Mouse (Mus musculus) monocyte, adult 5-6 weeks (primary cell): ENCODE results near the gene Sh3kbp1. TPM values are rescaled to one million over a fixed set of nuclear protein-coding genes. Genes with fewer than 3 reads are reported as not detected.
"Not testable (repeated sequence)": the region's sequence is repeated elsewhere in the genome, so short reads cannot be mapped to it uniquely, and the experiment has no call there.

Source experiments
- ATAC-seq: fragments of 153-309, 156-312 bp; replicated peaks from 2 replicates; pipeline ENCODE4 v1.8.0; 2017; ENCODE audit warnings: mild to moderate bottlenecking; ENCODE audit not compliant: low TSS enrichment, insufficient number of reproducible peaks, severe bottlenecking, poor library complexity, low FRiP score
- total RNA-seq: library from RNA; stranded (forward); fragments of 200-1000, 200-491, 200-594 nt; gene quantifications from 3 replicates; pipeline ENCODE4 v1.2.3, GENCODE M21; 2017

The Sh3kbp1 gene
- total RNA-seq = 169 to 178 TPM (median 177 TPM) in 3 replicates

DNA sequence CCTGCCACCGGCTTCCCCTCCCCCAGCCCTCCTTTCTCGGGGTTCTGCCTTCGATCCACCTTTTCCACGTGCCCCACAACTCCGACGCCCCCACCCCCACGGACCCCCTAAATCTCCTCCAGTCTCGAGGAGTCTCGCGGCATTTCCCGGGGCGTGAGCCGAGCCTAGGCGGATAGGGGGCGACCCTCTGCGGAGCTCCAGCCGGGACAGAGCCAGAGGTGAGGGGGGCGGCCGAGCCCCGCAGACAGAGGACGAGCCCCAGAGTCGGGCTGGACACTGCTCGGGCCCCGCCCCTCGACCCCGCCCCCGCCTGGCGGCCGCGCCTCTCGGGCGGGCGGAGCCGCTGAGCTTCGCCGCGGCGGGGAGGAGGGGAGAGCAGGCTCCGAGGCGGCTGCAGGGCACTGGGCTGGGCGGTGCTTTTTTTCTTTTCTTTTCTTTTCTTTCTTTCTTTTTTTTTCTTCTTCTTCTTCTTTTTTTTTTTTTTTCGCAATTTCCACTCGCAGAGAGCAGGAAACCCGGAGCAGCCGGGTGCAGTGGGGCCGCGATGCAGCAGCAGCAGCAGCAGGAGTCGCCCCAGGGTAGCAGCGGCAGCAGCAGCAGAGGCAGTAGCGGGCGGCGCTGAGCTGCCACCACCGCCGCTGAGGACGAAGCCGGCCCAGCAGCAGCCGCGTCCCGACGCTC is at the start of gene Sh3kbp1:
Gene Sh3kbp1 (plus strand): TSS at position 366 of the 681 bp plus-strand sequence.
- peak; percentile 62 for ATAC-seq

DNA sequence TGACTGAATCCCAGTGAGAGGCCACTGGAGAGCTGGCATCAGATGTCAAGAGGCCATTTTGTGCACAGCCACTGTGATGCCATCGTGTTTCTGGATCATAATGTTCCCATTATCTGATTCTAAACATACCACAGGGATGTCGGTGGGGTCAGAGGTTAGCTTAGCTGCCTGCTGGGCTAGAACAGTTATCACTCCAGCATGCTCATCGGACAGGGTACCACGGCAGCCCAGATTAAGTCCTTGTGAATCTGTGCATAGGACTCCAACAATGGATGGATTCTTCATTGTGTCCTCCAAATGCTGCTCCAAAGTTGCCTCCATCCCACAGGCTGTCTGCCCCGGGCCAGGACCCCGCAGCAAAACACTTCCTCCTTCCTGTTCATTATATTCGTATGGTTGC is 42.3 kb upstream of the Sh3kbp1 start:
- ATAC-seq = not testable (repeated sequence)

DNA sequence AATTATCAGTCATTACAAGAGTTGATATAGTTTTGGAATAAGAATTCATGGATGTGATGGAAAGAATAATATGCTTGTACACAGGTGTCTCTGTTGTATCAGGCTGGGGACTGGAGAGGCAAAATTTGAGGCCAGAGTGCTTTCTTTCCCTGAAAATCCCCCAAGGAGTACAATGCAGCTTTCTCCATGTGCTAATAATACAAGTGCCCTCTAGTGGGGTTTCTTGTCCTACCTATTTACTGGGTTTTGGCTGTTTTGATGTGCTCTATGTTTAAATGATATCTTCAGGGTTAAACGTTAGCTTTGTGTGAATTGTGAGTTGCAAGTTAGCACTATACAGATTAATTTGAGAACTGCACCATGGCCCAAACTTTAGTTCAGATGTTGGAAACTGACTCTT is 35.4 kb upstream of the Sh3kbp1 start:
- no peak for ATAC-seq

DNA sequence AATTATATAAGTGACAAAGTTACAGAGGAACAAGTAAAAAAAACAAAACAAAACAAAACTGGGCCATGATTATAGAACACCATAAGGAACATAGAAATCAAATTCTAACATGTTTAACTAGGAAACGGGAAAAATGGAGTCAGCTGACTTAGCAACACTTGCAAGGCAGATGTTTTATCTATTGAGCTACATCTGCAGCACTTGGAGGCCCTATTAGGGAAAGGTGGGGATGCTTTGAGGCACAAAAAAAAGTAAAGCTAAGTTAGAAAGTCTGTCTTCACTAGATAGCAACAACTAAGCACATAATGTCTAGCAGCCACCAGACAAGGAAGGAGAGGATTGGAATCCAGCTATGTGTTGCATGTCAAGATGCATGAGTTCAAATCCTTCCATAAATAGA is 29.6 kb upstream of the Sh3kbp1 start:
- ATAC-seq = no peak

DNA sequence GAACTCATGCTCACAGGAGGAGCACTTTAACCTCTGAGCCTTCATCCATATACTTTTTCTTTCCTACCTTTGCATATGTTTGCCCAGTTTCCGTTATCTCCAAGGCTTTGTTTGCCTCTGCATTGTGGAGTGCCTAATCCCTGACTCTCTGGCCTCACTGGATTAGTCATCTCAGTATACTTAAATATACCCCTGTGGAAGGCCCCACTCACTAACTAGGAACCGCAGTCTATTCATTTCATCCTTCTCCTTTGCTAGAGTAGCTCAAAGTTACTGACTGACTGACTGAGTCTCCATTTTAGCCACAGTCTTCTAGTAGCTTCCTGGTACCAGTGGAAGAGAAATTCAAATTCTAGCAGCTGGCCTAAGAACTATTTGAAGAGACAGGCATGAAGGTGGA is 22.2 kb upstream of the Sh3kbp1 start:
- no peak for ATAC-seq

DNA sequence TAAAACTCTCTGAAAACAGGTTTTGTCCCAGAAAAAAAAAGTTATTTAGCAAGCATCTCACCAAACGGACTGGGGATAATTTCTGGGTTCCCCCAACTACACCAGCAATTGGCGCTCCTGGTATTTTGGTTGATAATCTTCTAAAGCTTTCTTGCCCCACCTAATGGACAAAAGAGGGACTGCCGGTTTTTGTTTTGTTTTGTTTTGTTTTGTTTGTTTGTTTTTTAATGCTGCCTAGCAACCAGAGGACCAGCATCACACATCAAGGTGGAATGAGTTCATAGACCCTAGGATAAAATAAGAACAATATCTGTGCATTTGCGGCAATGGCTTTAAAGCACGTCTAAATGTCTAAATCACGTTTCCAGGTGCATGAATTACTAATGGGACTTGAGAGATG is 20.1 kb upstream of the Sh3kbp1 start:
- ATAC-seq = no peak

DNA sequence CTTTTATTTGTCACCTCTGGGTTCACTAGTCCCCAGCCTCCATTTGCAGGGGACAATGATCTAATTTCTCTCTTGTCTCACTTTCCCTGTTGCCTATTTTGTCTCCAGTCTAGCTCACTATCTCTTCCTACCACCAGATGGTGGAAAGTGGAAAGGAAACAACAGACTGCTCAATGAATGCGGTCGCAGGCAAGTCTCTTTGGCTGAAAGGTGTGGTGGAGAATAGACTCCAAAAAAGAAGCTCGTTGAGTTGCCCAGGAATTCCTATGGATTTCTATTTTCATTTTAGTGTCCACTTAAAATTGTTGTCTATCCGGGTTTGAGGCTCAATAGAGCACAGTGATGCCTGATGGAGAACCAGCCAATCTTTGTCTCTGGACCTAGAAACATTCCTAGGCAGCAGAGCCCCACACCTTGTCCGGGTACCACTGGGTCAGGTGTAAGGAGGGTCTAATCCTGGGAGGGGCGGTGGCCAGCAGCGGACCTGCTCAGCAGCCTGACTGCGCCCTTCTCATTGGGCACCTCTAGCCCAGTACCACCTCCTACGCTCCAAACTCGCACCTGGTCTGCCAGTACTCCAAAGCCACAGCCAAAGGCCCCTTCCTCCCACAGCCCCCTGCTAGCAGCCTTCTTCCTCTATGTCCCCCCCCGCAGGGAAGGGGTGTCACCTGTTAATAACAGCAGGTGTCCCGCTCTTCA is 715 bp upstream of the Sh3kbp1 start:
- ATAC-seq = no peak

DNA sequence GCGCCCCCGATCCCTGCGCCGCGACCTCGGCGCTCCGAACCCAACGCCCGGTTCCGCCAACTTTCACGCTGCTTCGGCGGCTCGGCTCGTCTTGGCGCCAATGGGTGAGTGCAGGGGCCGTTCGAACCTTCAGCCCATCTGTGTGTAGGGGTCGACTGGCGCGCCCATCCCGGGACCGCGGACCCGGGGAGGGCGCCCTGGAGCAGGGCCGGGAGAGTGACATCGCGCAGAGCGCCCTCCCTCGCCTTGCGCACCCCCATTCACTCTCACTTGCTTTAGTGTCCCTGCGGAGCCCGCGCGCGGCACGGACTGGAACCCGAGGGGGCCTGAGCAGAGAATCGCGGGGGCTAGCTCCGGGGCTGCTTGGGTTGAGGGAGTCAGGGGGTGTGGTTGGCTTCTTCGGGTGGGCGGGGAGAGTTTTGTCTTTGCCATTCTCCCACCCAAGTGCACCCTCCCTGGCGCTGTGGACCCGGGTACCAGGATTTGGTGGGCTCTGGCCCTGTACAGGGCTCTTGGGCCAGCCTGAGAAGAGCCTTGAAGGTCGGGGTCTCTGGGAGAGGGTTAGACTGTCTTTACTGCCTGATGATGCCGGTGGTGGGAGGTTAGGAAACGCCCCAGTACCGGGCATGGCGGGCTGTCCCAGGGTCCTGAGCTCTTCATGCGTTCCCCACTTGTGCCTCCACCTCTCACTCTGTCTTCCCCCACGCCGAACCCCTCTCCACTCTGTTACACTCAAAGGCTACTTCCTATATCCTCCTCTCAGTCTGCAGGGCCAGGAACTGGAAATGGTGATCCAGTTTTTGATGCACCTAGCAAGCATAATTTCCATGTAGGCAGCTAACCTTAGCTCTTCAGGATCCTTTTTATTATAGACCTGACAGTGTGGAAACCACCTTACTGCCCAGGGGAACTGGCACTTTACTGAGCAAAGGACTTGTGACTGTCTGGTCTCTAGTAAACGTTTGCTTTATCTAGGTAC is 805 bp downstream of the Sh3kbp1 start:
- ATAC-seq = no peak; the same call in 1 of the 2 replicates

DNA sequence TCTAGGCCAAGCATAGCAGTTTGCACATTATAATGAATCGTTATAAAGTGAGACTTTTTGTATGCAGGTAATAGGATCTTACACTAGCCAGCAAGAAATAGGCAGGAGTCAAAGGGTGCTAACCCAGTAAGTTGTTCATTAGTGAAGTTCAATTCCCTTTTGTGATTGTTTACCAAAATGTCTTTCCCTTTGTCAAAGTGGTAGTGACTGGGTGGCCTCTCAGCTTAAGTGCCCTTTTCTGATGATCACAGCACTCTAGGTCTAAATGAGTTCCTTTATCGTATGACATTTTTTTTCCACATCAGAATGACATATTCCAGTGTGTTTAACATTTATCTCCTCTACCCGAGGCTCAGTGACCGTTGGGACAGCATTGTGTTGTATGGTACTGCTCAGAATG is 1.6 kb downstream of the Sh3kbp1 start:
- ATAC-seq = no peak

DNA sequence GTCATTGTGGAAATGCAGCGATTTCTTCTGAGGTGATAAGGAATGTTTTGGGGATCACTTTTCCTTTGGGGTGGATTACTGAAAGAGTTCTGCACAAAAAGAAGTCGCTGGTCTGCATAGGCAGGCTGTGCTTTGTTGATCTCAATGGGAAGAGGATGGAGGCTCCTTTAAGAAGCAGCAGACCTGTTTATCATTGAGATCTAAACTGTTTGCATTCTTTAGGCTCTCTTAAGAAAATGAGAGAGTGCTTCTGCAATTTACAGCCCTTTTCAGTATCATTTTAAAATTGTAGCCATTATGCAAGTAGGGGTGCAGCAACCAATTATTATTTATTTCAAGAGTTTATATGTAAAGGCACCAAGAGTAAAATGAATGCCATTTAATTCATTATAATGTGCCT is 2.1 kb downstream of the Sh3kbp1 start:
- no peak for ATAC-seq

DNA sequence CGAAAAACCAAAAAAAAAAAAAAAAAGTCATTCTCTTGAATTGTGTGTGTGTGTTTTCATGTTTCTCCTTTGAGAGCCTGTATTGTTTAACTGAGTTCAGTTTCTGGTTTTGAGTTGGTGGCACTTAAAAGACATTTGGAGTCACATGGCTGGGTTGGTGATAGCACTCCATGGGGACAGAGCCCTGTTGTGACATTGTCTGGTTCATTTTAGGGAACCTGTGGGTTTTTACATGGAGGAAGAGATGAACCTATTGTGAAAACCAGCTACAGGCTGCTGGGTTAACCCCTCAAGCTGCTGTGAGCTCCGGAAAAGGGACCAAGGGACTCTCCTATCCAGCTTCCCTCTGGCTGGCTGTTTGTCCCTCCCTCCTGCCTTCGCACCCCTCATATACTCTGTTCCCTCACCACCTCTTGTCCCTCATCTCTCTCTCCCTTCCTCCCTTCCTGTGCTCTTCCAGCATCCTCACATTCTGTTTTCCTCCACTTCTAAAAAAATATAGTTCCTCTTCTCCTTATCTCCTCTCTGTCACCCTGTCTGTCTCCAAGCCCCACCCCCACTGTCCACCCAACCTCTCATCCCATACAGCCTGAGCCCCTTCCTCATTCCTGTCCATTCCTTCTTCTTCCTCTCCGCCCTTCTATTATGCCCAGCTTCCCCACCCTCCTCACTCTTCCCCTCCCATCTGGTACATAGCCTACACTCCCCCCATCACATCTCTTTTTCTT is 11.6 kb downstream of the Sh3kbp1 start:
- peak; percentile 96 for ATAC-seq

DNA sequence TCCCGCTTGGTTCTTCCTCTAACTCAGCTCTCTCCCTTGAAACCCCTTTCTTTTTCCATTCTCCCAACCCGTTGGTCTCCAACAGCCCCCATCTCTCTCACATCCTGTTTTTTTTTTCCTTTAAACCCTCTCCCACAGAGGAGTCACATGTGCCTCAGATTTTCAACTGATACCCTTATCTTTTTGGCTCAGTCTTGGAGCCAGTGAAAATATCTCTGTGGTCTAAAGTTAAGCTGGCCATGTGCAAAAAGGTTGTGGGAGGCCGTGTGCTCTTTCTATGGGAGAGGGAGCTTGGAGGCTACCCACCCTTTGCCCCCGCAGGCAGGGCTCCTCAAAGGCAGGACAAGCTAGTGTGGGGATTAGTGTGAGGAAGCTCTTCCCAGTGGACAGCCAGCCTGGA is 12.9 kb downstream of the Sh3kbp1 start:
- ATAC-seq = no peak

DNA sequence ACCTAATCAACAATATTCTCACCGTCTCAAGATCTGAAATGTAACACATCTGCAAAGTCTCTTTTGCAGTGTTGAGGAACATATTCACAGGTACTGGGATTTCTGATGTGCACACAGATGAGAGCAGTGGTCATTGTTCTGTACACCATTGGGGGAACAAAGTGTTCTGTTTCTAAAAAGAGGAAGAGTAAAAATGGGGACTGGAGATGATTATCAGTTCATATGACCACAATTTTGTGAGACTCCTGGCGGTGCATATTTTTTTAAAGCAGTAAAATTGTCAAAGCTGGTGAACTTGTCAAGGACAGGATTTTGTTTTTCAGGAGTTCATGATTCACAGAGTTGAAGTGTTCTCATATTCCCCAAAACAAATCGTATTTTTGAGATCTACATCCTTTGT is 18.2 kb downstream of the Sh3kbp1 start:
- ATAC-seq = no peak

DNA sequence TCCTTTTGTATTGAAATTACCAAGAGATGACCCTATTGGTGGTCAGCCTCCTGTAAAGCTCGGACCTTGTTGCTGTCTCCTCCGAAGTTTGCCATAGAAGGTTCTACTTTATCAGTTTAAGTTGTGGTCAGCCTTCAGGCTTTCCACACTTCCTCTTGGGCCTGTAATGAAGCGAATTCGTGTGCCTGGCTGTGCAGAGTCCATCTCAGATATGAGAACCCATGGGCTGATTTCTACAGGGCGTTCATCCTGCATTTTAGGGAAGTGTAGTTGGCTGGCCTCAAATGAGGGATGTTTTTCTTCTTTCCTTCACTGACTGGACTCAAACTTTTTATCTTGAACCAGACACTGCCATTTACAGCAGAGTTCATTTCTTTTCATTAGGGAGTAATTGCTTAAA is 20.5 kb downstream of the Sh3kbp1 start:
- ATAC-seq = peak; percentile 73; the same call in 1 of the 2 replicates

DNA sequence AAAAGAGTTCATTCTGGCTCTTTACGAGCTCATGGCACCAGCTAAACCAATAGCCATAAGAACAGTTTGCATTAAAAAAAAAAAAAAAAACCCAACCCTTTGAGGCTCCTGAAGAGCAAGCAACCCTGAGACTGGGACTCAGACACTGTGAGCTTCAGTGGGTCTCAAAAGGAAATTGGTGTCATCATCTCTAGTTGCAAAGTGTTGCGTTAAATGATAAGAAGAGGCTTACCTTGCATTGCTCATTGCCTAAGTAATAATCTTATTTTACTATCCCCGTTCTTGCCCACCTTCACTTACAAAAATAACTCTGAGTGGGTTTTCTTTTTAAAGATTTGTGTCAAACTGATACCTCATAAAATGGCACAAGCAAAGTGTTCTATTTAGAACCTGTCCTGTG is 21.5 kb downstream of the Sh3kbp1 start:
- no peak for ATAC-seq

DNA sequence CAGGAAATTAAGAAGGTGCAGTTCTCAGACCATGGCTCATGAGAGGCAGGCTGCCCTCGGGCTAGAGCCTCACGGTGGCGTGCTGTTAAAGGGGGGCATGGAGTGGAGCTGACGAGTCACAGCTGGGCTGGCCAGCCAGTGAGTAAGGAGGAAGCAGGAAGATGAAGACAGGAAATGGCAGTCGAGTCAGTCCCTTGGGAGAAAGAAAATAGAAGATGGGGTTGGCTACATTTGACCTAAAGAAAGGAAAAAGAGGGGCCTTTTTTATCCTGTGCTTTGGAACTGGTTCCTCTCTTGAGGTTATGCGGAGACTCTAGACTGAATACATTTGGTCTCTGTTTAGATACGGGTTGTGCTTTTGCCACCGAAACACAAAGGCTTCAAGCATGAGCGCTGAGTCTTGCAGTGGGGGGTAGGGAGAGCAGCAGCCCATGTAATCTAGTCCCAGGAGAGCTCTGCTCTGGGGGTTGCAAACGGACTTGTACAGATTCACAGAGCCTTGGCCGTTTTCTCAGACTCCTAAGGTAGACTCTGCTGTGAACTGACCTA is 23.1 kb downstream of the Sh3kbp1 start:
- ATAC-seq = peak; percentile 68

DNA sequence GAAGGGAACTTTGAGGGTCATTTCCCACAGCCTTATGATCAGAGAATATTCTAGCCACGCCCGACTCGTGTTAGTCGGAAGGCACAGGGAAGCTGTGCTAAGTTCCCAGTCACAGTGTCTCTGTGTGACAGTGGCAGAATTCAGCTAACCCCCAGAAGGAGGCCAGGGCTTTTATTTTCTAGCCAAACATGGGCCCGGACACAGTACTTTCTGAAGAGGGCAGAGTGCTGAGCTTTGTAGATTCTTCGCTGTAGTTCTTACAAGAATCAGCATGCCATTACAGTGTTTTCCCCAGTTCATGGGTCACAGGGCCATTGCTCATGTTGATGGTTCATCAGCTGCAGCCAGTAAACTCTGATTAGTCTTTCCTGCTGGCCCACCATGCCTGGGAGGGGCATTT is 23.7 kb downstream of the Sh3kbp1 start:
- 0 out of 2 replicates have a peak, but pooled peaks have one; percentile 27 for ATAC-seq

DNA sequence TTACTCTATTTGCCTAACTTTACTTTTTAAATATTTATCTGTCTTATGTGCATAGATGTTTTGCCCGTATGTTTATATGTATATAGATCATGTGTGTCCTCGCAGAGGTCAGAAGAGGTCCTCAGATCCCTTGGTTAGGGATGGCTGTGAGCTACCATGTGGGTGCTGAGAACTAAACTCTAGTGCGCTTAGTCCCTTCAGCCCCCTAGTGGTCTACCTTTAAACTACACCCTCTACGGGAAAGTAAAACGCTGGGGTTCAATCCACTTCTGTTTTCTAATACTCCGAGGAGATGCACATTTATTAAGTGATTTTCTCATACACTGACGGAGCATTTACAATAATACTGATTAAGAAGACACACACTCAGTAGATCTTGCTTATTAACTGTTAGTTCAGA is 44.3 kb downstream of the Sh3kbp1 start:
- no peak for ATAC-seq
